Mouse (Mus musculus) gastrocnemius, postnatal 4 days (tissue): ENCODE results near the gene Osbpl5. TPM values are rescaled to one million over a fixed set of nuclear protein-coding genes. Genes with fewer than 3 reads are reported as not detected.

Experiments
- DNase-seq, 2 experiments: peaks; one replicate each; pipeline ENCODE4 v3.0.0; 2021 to 2022; ENCODE audit warnings: low spot score in 2 of 2, mixed read lengths in 2 of 2
- long read RNA-seq, 2 experiments: library from polyadenylated mRNA; stranded (forward); transcript quantifications; one replicate each; pipeline ENCODE4 v2.0.0; 2021
- total RNA-seq, 2 experiments: library from RNA; stranded (reverse); gene quantifications; 2 replicates each; pipeline ENCODE4 v1.2.3; 2021

Osbpl5 gene
- 10 to 100 TPM; 57.0 to 58.7 TPM for total RNA-seq
- long read RNA-seq, experiment 1, transcript Osbpl5-202 (22 exons, 3,775 nt) = major isoform, 30 of 51 reads
- long read RNA-seq, experiment 1, partial matches to known transcripts = 10 of 51 reads
- long read RNA-seq, experiment 1, other reads (novel, unspliced or antisense) = 11 of 51 reads
- long read RNA-seq, experiment 2, transcript Osbpl5-202 (22 exons, 3,775 nt) = major isoform, 54 of 79 reads
- long read RNA-seq, experiment 2, partial matches to known transcripts = 7 of 79 reads
- long read RNA-seq, experiment 2, other reads (novel, unspliced or antisense) = 16 of 79 reads

GRCm38 (mm10) chr7:143756125-143757026 is at the start of gene Osbpl5:
Gene Osbpl5, minus strand, starts transcription at chr7:143756985.
- DNase-seq = no peak

GRCm38 (mm10) chr7:143805199-143805624 is 48.4 kb upstream of the Osbpl5 start:
- DNase-seq = no peak

- no peak for DNase-seq
These were observed 44.6 kb upstream of the Osbpl5 start for GRCm38 (mm10) chr7:143801195-143802065.

- no peak for DNase-seq
These were observed 44.0 kb upstream of the Osbpl5 start for GRCm38 (mm10) chr7:143800770-143801169.

GRCm38 (mm10) chr7:143798783-143799182 is 42.0 kb upstream of the Osbpl5 start:
- DNase-seq = no peak

GRCm38 (mm10) chr7:143793121-143793520 is 36.3 kb upstream of the Osbpl5 start:
- DNase-seq = no peak

GRCm38 (mm10) chr7:143792336-143792985 is 35.7 kb upstream of the Osbpl5 start:
- DNase-seq = no peak

GRCm38 (mm10) chr7:143783996-143784829 is 27.4 kb upstream of the Osbpl5 start, which contains the start of gene Mrgpre:
Gene Mrgpre, minus strand, starts transcription at chr7:143784500.
- DNase-seq = peak; percentile 77 to 87

GRCm38 (mm10) chr7:143783378-143783995 is 26.7 kb upstream of the Osbpl5 start:
- no peak for DNase-seq

- DNase-seq = no peak
These were observed 20.6 kb upstream of the Osbpl5 start for GRCm38 (mm10) chr7:143777375-143777774.

GRCm38 (mm10) chr7:143776137-143776536 is 19.4 kb upstream of the Osbpl5 start:
- no peak for DNase-seq

GRCm38 (mm10) chr7:143769461-143769860 is 12.7 kb upstream of the Osbpl5 start:
- no peak for DNase-seq

- no peak for DNase-seq
These were observed 11.5 kb upstream of the Osbpl5 start for GRCm38 (mm10) chr7:143768267-143768666.

- DNase-seq = no peak
These were observed 10.1 kb upstream of the Osbpl5 start, which contains the start of gene Mrgprg for GRCm38 (mm10) chr7:143766893-143767292. Gene Mrgprg, minus strand, starts transcription at chr7:143766993.

- DNase-seq = no peak
These were observed 8.2 kb upstream of the Osbpl5 start for GRCm38 (mm10) chr7:143764876-143765530.

- no peak for DNase-seq
These were observed 7.0 kb upstream of the Osbpl5 start for GRCm38 (mm10) chr7:143763794-143764193.

- no peak for DNase-seq
These were observed 2.2 kb upstream of the Osbpl5 start for GRCm38 (mm10) chr7:143758956-143759355.

- no peak for DNase-seq
These were observed 911 bp upstream of the Osbpl5 start for GRCm38 (mm10) chr7:143757696-143758095.

GRCm38 (mm10) chr7:143757027-143757390 is 224 bp upstream of the Osbpl5 start:
- peak in 1 of 2 experiments; percentile 72 for DNase-seq
